Mouse (Mus musculus) mesoderm, embryonic 11.5 days (tissue): ENCODE measurements around the gene Trim72.

Experiments used
- DNase-seq: peaks from one replicate; pipeline ENCODE4 v3.0.0-alpha.2; 2012; ENCODE audit warnings: low read depth, low spot score

The Trim72 gene

DNA sequence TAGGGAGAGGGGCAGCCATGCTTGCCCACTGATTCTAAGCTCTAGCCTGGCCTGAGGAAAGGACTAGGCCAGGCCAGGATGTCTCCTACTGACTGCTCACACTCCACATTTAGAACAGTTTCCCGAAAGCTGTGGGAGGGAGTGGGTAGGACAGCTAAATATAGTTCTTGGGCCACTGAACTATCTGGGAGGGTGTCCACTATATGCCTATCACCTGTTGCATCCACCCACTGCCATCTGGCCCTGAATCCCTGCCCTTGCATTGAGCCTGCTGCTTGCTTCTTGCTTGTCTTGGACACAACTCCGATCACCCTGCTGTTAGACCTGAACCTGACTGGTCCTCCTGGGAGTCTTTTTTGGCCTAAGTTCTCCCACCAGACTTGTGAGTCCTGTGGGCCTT, at the start of gene Trim72:
Gene Trim72, plus strand, starts transcription at position 262 of the 400 bp plus-strand sequence.
- DNase-seq, result no peak

DNA sequence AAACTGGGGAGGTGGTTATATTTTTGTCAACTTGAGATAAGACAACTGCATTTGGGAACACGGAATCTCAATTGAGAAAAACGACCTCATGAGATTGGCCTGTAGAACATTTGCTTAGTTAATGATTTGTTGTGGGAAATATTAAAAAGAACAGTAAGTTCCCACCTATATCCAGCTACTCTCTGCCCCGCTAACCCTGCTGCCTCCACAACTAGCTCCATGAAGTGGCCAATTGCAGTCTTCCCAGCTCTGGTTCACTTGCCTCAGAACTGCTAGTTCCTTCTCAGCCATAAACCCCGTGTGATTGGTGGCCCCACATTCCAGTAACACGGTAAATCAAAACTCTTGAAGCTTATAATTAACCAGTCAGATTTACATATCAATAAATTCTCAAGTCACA, 44.4 kb upstream of the Trim72 start:
- no peak for DNase-seq

- peak; percentile 54 for DNase-seq
Observed at GRCm38 (mm10) chr7:127966371-127966918, 37.3 kb upstream of the Trim72 start.

DNA sequence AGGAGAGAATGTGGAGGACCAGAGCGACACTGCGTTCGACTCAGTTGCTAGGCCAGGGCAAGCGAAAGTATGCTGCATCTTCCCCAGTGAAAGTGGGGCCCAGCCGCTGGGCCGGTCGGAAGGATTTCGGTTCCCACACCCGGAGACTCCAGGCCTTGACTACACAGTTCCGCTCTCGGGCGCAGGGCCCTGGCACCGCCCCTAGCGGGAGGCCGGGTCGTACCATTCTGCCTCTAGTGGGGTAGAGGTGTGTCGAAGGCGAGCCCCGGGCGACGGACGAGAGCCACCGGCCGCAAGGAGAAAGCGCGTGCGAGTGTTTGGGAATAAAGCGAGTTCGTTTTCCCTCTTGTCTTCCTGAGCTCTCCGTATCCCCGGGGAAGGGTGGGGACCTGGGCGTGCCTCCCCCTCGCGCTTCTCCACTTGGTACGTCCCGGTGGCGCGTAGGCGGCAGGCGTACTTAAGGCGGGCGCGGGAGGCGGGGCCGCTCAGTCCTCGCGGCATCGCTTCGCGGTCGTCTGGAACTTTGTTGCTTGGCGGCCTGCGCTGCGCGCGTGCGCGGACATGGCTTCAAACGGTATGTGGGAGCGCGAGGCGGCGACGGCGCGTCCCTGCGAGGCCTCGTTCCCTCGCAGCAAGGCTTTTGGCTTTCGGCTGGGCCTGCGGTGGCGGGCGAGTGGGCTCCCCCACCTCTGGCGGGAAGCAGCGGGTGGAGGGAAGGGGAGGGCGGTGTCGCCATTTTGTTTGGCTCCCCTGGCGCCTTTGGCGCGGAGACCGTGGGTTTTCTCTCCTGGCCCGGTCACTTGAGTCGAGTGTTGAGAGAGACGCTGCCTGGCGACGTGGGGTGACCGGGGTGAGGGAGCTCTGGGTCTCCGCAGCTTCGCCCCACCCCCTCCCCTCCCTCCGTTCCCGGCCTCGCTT, 36.5 kb upstream of the Trim72 start, which contains the start of gene Fus:
Gene Fus, plus strand, starts transcription at position 454 of the 918 bp plus-strand sequence.
- peak; percentile 95 for DNase-seq

DNA sequence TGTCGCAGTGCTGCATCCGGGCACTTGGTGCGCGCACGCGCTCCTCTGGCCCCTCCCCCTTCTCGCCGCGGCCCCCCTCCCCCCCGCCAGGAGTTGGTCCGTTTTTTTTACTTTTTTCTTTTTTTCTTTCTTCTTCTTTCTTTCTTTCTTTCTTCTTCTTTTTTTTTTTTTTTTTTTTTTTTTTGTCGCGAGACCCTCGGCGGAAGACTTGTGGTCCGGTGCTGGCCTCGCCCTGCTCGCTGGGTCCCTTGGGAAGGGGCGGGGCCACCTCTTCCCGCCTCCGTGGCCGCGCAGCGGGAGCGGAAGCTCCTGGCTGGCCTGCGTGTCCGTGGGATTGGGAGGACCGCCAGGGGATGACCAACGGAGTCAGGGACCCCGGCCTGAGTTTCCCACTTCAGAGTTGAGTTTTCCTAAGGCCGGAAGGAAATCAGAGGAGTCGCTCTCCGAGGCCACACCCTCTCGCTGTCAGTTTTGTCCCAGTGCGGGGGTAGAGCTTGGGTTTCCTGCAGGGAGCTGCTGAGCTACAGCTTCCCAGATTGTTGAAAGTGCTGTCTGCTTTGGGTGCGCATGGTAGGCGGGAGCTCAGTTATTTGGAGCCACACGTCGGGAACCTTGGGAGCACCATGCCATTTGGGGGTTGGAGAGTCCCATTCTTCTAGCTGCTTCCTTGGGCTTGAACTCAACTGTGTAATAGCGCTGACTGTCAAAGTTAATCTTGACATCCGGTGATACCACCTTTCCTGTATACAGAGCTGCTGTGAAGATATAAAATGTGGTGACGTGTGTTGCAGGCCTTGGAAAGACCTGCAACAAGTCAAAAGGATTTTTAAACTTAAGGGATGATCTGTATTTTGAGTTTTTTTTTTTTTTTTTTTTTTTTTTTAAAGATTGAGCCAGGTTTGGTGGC, 35.6 kb upstream of the Trim72 start:
- DNase-seq, result peak; percentile 90

DNA sequence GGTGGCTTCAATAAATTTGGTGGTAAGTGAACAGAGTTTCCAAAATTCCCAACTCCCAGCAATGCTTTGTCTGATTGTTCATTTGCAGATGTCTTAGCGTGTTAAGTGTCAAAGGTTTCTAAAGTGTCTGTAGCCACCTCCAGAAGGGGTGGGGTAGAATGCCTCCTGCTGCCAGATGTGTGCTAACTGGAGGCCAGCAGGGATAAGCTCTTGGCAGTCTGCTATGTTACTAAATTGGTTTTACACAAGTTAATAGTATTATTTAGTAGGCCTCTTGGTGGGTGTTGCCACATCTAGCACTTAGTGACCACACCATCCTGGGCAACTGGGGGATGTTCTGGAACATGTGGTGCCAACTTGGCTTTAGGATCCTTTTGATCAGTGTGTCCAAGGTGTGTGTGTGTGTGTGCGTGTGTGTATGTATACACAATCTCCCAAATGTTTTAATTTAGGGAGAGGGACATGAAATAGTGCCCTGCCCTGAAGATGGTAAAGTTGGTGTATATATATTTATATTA, 29.3 kb upstream of the Trim72 start:
- DNase-seq, result no peak

GRCm38 (mm10) chr7:127978856-127979255, 24.9 kb upstream of the Trim72 start:
- DNase-seq, result no peak

GRCm38 (mm10) chr7:127980606-127981005, 23.1 kb upstream of the Trim72 start:
- no peak for DNase-seq

DNA sequence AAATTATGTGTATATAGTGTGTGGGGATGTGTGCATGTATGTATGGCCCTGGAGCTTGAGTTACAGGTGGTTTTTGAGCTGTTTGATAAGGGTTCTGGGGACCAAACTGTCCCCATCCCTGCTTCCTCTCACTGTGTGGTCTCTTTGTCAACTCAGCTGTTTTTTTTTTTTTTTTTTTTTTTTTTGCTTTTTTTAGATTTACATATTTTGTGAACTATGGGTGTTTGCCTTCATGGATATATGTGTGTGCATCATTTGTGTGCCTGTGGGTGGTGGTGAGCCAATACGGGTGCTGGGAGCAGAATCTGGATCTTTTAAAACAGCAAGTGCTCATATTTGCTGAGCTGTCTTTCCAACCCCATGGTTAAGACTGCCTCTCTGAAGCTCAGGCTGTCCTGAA, 14.8 kb upstream of the Trim72 start:
- DNase-seq, result no peak

- DNase-seq, result peak; percentile 81
Observed at GRCm38 (mm10) chr7:127991643-127992487, 11.9 kb upstream of the Trim72 start.

DNA sequence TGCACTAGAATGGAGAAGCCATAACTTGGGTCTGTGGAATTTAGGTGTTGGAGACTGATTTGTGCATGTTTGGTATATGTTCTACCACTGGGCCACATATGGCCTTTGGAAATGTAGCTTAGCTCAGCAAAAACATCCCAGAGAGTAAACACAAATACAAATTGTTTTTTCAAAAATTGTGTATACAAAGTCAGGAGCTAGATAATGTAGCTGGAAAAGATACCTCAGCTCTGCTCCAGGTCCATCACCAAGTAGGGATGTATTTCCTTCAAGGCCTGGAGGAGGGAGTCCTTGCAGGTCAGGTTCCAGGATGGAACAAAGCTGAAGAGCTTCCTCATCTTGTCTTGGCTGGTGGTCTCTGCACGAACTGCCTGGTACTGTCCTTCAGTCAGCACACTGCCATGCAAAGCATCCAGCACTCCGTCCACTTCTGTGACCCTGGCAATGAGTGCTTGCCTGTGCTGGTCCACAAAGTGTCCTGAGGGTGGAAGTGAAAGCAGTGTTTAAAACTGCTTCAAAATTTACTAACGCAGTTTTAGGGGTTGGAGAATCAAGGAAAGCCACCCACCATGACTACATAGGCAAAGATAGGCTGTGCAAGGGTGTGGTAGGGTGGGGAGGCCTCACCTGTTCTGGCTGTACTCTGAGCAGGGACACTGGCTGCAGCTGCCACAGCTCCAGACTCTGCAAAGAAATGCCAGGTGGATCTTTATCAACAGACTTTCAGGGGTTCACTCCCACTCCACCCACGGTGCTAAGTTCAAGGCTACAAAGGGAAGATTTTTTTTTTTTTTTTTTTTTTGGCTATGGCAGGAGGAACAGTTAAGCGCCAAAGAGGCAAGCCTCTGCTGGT, 11.0 kb upstream of the Trim72 start:
- no peak for DNase-seq

DNA sequence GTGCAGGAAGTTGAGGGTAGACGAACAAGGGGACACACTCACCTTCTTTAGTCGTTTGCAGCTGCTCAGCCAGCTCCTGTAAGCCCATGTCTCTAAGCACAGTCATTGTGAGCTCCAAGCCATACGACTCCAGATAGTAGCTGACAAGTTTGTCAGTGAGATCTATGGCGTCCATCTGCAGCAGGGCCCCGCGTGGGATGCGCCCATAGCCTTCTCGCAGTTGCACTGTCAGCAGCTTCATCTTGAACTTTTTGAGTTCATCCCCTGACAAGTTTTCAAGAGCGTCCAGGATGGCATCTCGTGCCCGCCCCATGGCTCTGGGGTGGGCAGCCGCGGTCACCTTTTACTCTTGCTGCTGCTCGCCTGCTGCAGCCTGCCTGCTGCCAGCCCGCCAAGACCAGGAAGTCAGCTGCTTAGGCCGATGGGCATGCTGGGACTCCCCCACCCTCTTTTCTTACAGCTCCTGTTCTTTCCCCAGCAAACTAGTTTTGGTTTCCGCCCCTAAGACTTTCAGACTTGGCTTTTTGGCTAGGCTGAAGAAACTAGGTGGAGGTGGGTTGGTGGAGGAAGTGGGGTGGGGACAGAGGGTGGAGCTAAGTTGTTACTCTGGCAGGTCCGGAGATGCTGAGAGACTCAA, 10.3 kb upstream of the Trim72 start, which contains the start of gene Pycard:
Gene Pycard, minus strand, starts transcription at position 527 of the 637 bp plus-strand sequence.
- no peak for DNase-seq

GRCm38 (mm10) chr7:127999436-127999835, 4.3 kb upstream of the Trim72 start:
- no peak for DNase-seq

GRCm38 (mm10) chr7:128000068-128000950, 3.4 kb upstream of the Trim72 start:
- no peak for DNase-seq

DNA sequence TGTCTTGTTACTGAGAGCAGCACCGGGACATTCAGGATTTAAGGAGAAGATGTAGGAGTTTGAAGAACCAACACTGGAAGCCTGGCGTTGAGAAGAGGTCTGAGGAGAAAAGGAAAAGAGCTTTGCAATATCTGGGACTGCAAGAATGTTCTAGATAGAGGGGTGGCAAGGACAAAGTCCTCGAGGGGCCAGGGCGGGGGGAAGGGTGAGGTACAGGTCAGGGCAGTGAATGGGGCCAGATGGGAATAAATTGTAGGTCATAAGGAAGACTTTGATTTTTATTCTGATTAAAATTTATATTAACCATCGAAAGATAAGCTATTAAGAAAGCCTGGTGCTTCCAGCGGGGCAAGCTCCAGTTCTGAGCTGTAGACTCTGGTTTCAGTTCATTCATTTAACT, 651 bp upstream of the Trim72 start:
- no peak for DNase-seq

DNA sequence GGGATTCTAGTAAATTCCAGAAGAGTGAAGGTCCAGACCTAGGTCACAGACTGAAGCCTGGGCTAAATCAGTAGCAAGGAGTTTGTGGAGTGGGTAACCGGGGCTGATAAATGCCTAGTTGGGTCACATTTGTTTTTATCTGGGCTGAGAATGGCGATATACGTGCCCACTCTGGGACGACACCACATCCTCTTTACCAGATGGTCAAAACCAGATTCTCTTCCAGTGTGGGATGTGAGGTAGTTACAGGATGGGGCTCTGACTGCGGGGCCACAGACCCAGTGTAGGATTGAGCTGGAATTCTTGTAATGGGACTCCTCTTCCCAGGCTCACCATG, 369 bp downstream of the Trim72 start:
- DNase-seq, result no peak

DNA sequence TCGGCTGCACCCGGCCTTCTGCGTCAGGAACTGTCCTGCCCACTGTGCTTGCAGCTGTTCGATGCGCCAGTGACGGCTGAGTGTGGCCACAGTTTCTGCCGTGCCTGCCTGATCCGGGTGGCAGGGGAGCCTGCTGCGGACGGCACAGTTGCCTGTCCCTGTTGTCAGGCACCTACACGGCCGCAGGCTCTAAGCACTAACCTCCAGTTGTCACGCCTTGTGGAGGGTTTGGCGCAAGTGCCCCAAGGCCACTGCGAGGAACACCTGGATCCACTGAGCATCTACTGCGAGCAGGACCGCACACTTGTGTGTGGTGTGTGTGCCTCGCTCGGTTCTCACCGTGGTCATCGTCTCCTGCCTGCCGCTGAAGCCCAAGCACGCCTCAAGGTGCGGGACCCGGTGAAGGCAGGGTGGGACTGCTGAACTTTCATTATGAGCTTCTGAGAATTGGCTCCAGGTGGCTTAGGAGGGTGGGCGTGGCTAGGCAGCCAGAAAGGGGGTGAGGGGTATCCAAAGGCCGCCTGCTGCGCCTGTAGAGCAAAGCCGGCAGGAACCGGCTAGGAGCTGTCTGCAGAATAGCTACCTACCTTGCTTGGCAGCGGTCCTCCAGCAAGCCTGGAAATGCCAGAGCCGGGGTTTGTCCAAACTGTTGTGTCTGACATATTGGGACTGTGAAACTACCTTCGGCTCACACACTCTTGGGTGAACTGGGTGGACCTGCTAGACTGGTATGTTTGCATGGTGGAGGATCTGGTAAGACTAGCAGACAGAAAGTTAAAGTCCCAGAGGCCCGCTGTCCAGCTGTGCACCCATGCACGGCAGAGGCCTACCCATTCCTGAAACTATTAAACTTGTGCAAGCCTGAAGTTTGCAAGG, 976 bp downstream of the Trim72 start:
- no peak for DNase-seq
